Mouse (Mus musculus): ENCODE measurements around the gene Epb41l2. TPM values are rescaled to one million over a fixed set of nuclear protein-coding genes. Genes with fewer than 3 reads are reported as not detected.

The Epb41l2 gene
- 100 to 1,000 TPM; 115 to 121 TPM for total RNA-seq (2021)

DNA sequence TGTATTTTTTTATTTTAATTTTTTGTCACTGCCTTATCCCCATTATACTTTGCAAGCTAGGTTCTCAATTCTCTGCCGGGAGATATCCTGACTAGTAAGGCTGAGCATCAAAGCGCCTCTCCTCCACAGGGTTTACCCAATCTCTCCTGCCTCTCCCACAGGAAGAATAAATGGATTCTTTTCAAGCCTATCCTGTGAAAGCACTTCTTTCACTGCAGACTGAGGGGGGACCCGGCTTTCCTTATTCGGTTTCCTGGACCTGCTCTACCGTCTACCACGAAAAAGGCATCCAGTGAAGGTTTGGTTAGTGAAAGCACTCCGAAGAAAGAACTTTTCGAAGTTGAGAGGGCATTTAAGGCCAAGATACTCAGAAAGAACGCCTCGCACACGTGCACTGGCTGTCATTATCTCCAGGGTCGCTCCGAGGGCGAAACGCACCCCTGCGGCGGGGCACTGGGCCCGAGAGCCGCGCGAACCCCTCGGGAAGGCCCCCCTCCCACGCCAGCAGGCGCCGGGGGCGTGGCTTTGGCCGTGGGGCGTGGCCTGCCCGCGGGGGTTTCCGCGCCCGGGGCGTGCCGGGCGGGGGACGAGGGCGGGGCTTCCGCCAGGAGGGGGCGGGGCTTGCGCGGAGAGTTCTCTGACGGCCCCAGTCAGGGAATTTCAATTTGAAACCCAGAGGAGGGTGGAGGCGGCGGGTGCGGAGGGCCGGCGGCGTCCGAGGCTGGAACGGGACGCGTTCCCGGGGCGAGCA lies at the start of gene Epb41l2:
TSS of gene Epb41l2 (plus strand) at position 591 of the 751 bp plus-strand sequence.
- intact Hi-C loops (cut with DNase I) = no loop called here
- peak; percentile 88 for DNase-seq

DNA sequence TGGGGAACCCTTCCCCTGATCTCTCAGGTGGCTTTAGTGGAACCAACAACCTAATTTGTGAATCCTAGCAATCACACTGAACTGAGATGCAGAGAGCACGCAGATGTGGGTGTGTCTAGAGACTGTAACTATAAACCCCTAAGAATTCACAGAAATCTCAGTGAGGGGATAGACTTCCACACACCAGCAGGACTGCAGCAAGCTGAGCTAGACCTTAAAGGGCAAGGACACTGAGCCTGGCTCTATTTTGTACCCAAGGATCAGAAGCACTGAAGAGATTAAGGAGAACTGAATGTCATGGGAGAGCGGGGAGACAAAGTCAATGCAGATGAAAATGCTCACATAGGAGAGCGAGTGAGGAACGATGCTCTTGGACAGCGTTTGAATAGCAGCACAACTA lies 49.6 kb upstream of the Epb41l2 start:
- no peak for DNase-seq
- intact Hi-C loops (cut with DNase I) = no loop called here

DNA sequence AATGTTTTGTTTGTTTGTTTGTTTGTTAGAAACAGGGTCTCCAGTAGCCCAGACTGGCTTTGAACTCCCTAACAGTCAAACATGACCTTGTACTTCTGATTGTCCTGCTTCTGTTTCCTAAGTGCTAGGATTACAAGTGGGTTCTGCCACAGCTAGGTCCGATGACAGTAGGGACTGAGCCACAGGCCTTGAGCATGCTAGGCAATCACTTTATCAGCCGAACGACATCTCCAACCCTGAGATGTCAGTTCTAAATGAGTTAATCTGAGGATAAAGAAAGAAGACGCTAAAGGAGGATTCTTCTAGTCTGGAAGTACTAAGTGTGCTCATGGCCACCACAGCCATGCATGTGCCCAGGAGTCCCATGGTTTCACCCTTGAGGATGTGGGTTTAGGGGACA lies 48.9 kb upstream of the Epb41l2 start:
- intact Hi-C loops (cut with DNase I) = no loop called here
- no peak for DNase-seq

DNA sequence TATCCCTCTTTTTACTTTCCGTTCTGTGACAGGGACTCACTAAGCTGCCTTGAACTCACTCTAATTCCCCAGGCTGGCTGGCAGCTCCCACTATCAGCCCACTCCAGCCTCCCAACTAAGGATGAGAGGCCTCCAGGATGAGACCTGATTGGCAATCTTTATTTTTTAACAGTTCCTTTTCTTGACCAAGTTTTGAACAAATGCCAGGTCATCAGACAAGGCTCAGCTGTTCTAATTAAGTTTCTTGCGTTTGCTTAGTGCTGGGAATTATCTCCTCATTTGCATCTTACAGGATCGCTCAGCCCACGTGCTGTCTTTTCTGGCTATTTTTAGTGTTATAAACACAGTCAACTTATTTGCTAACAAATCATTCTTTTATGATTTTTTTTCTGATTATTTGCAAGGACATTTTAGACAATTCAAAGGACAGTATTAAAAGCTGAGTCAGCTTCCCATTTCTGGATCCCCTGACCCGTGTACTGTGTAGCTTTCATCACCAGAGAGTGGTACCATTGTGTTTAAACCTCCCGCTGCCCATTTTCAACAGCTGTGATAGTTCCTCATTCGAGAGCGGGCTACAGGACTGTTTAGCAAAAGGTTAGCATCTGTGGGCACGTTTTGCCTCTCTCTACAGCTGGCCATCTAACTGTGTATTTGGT lies 47.9 kb upstream of the Epb41l2 start:
- intact Hi-C loops (cut with DNase I) = no loop called here
- DNase-seq = peak; percentile 8

DNA sequence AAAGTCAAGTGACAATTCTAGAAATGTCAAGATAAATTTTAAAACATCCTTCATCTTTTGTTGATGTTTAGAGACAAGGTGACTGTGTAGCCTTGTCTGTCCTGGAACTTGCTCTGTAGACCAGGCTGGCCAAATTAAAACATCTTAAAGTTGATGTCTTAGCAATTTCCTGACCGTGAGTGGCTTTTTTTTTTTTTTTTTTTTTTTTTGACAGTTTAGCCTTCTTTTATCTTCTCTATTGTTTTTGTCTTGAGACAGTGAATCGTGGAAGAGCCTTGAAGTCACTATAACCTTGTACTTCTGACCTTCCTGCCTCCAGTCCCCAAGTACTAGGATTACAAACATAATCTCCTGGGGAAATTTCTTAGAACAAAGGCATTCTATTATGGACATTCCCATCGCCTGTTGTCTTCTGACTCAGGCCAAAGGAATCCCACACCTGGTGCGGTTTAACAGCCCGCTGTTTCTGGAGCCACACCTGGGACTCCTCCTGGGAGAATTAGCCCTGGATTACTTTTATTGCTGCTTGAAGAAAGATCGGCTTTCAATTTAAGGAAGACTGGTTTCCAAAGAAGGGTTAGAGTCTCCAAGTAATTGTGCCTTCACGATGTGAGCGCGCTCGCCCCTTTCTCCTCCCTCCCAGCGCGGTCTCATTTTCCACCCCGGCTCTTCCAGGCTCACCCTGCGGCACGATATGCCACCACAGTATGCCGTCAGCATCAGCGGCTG lies 45.6 kb upstream of the Epb41l2 start:
- no peak for DNase-seq
- intact Hi-C loops (cut with DNase I) = no loop called here

DNA sequence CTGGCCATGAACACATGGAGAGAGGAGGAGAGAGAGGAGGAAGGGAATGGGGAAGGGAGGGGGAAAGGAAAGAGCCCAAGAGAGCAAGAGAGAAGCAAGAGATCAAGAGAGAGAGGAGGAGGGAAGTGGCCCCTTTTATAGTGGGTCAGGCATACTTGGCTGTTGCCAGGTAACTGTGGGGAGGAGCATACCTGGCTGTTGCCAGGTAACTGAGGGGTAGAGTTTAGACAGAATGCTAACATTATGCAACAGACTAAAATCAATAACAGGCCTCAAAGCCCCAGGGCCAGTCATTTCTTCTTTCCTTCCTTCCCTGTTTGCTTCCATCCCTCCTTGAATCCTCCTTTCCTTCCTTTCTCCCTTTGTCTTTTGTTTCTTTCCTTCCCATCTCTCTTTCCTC lies 41.9 kb upstream of the Epb41l2 start:
- DNase-seq = no peak
- intact Hi-C loops (cut with DNase I) = no loop called here

DNA sequence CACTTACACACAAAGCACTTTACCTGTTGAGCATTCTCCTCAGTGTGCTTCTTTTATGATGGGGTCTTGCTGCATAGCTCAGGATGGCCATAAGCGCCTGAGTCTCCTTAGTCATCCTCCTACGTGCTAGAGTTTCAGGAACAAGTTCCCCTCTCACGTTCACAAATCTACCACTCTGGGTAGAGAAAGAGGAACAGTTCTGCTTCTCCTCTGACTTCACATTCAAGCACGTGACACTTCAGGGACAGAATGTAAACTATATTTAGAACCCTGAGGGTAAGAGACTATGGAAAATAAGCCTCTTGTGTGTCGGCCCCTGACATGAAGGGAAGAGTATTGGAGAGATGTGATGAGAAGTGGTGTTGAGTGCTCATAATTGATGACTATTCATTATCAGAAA lies 41.2 kb upstream of the Epb41l2 start:
- no peak for DNase-seq
- intact Hi-C loops (cut with DNase I) = no loop called here

DNA sequence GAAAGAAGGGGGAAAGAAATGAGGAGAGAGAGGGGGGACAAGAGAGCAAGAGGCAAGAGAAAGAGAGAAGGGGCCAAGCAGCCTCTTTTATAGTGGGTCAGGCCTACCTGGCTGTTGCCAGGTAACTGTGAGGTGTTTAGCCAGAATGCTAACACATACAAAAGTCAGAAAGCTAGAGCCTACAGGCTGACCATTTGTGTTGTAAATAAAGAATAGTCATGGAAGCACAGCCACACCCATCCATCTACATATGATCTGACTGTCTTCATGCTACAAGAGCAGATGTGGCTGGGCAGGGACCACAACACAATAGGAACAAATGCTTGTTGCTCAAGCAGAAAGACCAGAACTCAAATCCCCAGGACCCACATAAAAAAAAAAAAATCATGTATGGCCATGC lies 40.1 kb upstream of the Epb41l2 start:
- DNase-seq = no peak
- intact Hi-C loops (cut with DNase I) = no loop called here

DNA sequence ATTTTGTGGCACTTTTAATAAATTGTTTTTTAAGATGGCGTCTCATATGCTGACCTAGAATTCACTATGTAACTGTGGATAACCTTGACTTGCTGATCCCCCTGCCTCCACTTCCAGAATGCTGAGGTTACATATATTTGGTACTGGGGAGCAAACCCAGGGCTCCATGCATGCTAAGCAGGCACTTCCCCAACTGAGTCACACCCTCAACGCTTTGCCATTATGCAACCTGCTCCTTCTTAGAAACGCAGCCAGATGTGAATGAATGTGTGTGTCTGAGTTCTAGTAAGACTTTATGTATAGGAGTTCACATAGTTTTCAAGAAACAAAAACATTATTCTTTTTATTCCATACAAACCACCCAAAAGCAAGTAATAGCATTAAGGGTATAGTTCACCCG lies 38.4 kb upstream of the Epb41l2 start:
- intact Hi-C loops (cut with DNase I) = no loop called here
- DNase-seq = no peak

DNA sequence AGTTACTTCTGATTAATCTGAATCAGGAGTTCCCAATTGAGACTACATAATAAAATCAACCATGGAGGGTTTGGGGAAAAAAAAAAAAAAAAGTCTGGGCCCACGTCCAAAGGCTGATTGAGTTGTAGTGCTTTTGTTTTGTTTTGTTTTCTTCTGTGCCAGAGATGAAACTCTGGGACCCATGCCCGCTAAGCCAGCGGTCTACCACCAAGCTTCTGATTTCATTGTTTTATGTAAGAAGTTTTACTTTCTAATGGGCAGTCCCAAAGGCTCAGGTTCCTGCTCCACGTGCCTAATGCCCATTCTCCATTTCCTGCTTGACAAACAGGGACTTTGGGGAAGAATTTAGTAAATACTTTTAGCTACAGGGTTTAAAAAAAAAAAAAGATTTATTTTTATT lies 33.9 kb upstream of the Epb41l2 start:
- DNase-seq = peak; percentile 57
- intact Hi-C loops (cut with DNase I) = no loop called here

DNA sequence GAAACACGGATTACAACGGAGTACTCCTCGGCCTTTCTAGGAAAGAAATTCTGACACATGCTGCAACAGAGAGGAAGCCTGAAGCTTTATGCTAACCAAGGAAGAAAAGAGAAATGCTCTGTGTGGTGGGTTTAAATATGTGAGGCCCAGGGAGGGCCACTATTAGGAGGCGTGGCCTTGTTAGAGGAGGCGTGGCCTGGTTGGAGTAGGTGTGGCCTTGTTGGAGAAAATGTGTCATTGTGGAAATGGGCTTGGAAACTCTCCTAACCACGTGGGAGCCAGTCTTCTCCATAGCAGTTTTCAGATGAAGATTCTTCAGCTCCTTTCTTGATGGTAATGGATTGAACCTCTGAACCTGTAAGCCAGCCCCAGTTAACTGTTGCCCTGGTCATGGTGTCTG lies 32.1 kb upstream of the Epb41l2 start:
- intact Hi-C loops (cut with DNase I) = no loop called here
- no peak for DNase-seq

DNA sequence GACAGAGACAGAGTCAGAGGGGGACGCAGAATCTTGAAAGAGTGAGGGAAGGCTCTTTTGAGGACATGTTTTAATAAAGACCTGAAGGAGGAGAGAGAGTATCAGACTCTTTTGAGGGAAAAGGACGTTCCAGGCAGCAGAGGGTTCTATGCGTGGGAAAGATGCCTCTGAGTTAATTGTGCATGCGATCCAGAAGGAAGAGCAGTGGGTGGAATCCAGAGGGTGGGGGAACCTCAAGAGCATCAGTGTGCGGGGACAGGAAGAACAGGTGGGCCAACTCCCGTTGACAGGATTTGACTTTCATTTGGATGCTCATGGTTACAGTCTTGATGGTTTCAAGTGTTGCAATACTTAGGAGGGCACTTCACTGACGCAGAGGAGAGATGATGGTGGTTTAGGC lies 29.5 kb upstream of the Epb41l2 start:
- intact Hi-C loops (cut with DNase I) = no loop called here
- DNase-seq = no peak

DNA sequence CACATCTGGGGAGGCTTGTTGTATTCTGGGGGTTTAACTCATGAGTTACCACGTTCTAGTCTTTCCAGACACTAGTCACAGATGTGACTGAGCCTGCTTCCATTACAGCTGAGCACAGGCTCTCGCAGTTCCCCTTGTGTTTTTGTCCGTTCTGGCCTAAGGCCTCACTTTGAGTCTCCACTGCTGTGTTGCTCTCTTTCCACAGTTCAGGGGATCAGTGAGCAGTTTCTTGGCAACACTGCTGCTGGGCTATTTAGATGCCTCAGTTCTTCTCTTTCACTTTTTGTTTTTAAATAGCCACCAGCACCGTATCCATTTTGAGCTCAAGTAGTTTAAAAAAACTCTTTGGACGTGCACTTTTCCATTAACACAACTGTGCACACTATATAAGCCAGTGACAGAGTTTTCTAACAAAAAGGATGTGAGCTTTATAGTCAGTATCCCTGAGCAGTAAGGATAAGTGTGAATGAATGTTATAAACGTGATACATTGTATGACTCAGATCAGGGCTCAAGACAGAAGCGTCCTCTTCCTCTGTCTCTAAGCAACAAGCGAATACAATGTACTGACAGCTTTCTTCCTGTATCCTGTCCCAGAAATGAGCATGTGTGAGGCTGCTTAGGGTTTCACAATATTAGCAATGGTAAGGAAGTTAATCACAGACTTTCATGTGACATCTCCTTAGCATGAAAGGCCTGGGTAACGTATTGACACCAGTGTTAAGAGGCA lies 28.1 kb upstream of the Epb41l2 start:
- no peak for DNase-seq
- intact Hi-C loops (cut with DNase I) = no loop called here

DNA sequence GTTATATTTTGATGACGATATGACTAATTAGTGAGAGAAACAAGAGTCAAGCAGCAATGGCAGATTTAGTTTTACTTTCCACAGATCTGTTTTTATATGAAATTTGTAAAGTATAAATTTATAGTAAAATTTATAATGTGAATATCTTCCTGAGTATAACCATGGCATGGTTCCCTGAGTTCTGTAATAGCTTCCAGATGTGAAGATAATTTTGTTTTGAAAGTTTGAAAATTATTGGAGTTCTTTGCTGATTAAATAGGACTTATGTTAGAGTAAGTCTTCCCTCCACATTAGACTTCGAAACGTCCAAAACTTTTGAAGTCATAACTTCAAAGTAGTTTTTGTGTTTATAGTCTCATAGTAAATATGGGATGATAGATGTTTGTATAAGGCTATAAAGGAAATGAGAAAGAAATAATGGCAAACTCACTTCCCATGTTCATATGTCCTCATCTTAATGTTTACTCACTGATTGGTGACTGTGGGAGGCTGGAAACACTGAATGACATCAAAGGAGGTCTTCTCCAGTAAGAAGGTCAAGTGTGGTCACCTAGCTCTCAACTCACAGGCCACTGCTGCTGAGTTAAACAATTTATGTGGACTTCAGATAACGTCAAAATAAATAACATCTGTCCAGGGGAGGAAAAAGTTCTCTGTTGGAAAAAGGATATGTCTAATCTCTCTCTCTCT lies 26.1 kb upstream of the Epb41l2 start:
- intact Hi-C loops (cut with DNase I) = no loop called here
- no peak for DNase-seq

DNA sequence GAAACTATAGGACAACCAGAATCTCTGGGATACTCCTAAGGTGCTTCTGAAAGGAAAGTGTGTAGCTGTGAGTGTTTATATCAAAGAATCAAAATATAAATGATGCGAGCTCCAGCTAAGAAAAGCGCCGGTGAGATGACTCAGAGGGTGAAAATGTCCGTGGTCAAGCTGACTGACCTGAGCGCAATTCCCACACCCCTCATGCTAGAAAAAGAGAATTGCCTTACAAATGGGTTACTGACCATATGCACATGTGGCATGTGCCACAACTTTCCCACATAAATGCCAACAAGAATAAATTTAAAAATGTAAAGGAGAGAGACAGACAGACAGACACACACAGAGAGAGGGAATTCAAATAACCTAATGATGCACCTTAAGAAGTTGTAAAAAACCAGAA lies 18.9 kb upstream of the Epb41l2 start:
- intact Hi-C loops (cut with DNase I) = no loop called here
- DNase-seq = no peak

DNA sequence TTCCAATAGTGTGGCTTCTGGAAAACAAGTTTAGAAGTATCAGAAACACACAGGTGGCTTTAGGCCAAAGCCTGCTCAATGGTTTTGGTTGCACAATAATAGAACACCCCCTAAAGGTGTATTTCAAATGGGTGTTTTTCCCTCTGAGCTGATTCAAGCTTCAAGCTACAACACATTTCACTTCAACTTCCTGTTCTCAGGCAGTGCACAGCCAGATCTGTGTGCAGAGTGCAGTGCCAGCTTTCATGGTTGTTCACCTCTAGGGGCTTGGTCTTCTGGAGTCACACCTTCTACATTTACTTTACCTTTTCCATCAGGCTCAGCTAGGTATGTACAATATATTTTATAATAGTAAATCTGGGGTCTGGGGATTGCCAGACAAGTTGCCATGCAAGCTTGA lies 16.8 kb upstream of the Epb41l2 start:
- intact Hi-C loops (cut with DNase I) = no loop called here

DNA sequence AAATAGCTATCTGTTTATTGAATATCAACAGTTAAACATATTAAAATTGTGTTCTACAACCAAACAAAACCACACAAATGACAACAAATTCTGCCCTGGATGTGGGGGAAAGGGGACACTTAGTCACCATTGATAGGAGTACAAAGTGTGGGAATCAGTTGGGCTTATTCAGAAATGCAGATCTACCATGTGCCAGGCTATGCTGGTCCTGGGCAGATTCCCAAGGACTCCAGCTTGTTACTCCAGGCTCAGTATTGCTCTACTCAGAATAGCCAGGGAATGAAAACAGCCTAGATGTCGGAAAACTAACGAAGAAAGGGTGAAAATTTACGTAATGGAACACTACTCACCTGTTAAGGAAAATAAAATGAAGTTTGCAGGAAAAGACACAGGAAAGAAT lies 5.7 kb upstream of the Epb41l2 start:
- DNase-seq = peak; percentile 14
- intact Hi-C loops (cut with DNase I) = no loop called here

More for the DNA sequence above, 16.8 kb upstream of the Epb41l2 start:
- no peak for DNase-seq

DNA sequence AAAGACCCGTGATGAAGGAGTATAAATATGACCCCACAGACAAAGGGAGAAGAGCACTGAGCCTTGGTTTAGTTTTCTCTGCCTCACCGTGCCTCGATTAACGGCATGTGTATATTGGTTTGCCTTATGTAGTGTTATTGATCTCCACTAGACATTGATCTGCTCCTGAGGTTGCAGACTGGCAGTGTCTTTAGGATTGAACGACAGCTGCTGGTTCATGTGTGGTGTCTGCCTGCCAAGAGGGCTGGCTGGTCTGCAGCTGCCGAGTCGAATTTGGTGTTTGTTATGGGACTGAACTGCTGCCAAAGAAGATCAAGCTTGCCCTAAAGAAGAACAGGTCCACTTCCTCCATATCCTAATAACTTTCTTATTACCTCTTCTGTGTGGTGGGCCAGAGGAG lies 5.2 kb upstream of the Epb41l2 start:
- DNase-seq = peak; percentile 7
- intact Hi-C loops (cut with DNase I) = no loop called here

DNA sequence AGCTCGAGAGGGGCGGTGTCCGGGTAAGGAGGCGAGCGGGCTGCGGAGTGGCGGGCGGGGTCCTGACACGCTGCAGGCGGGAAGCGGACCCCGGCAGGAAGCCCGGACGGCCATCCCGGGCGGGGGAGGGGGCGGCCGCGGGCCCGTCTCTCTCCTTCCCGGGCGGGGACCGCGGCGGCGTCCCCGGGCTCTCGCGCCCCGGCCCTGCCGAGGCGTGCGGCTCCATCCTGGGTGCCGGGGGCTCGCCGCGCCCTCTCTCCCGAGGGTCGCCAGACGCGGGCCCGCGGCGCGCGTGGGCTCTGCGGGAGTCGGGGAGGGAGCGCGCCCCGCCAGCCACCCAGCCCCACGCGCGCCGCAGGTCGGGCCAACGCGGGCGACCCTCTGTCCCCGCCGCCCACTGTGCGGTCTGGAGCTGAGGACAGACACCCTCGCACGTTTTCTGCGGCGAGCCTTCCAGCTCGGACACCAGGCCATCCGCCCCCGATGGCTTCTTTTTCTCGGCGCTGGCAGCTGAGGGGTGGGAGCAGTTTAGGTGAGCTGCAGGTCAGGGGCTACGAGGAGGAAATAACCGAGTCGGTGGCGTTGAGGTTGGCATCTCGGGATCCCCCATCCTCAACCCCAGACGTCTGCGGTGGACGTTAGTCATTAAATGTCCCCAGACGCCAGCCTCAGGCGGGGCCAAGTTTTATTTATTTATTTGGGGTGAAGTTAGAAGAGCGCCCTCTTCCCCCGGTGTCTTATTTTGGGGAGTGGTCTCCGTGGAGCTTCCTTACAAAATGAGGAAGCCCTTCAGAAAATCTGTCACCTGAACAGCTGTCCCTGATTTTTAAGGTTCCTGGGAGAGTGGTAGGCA lies 587 bp downstream of the Epb41l2 start:
- intact Hi-C loops (cut with DNase I) = loop anchor here (5.0 to 10.0 kb wide), 2 partner anchors 63 to 125 kb away; no protein-coding TSS in a partner anchor

DNA sequence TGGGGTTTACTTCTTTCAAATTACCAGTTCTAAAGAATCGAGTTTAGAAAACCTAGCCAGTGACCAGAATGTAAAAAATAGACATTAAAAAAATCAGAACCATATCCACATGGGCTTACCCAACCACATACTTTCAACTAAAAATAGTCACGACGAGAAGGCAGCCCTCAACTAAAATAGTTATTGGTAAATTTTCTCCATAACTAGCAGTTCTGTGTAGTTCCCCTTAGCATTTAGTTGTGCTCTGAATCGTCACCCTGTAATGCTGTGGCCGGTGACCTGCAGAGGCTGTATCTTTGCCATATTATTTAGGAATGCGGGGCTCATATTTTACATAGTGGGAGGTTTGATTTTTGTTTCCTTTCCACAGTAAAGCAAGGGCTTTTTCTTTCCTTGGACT lies 2.6 kb downstream of the Epb41l2 start:
- DNase-seq = no peak
- intact Hi-C loops (cut with DNase I) = loop anchor here (5.0 to 10.0 kb wide), 2 partner anchors 65 to 123 kb away; no protein-coding TSS in a partner anchor

More for the DNA sequence above, 587 bp downstream of the Epb41l2 start:
- DNase-seq = peak; percentile 23

Data from left cerebral cortex, postnatal 4 days (tissue).